Mouse (Mus musculus) neutrophil, adult 83 days (primary cell): ENCODE results near the gene Fgf15. TPM values are rescaled to one million over a fixed set of nuclear protein-coding genes. Genes with fewer than 3 reads are reported as not detected.

Experiments used
- total RNA-seq, 2 experiments: library from RNA; stranded (reverse); gene quantifications; one replicate each; pipeline ENCODE4 v1.2.4; 2023

The Fgf15 gene
- total RNA-seq = not detected

GRCm38 (mm10) chr7:144896294-144897218 lies at the start of gene Fgf15:
Gene Fgf15 (plus strand): TSS chr7:144896531.

GRCm38 (mm10) chr7:144847067-144847466 lies 49.3 kb upstream of the Fgf15 start, which contains the start of gene Fgf4:
Gene Fgf4 (plus strand): TSS chr7:144847367.

GRCm38 (mm10) chr7:144914948-144915750 lies 18.8 kb downstream of the Fgf15 start, which contains the start of gene LTO1:
Gene LTO1 (plus strand): TSS chr7:144915100.

GRCm38 (mm10) chr7:144939344-144940002 lies 43.1 kb downstream of the Fgf15 start, which contains the start of gene Ccnd1:
Gene Ccnd1 (minus strand): TSS chr7:144939925.

Other genes with a start within 250 kb of the Fgf15 start
- under 1 TPM; 0.26 to 0.90 TPM for gene Ano1, start 144.6 kb upstream of the Fgf15 start, total RNA-seq
- under 1 TPM; 0.18 to 0.44 TPM for gene Fgf3, start 58.4 kb upstream of the Fgf15 start, total RNA-seq
- not detected for gene Fgf4, start 49.2 kb upstream of the Fgf15 start, total RNA-seq
- 10 to 100 TPM; 16.3 to 16.9 TPM for gene LTO1, start 18.6 kb downstream of the Fgf15 start, total RNA-seq
- 1 to 10 TPM; 1.2 to 1.4 TPM for gene Ccnd1, start 43.4 kb downstream of the Fgf15 start, total RNA-seq